Mouse (Mus musculus): ENCODE measurements around the gene Mt1.

- TF ChIP-seq USF1 (IDR thresholded peaks at IDR 0.05; ENCODE audit: low read depth): no peak
- TF ChIP-seq CTCF (IDR thresholded peaks at IDR 0.05; ENCODE audit: control insufficient read depth, insufficient read depth, insufficient read length): no peak
- no peak for TF ChIP-seq FOSL1 (IDR thresholded peaks at IDR 0.05; ENCODE audit: insufficient read depth, low read length, poor library complexity, severe bottlenecking)
- no peak for TF ChIP-seq MYOD1 (IDR thresholded peaks at IDR 0.05; ENCODE audit: control insufficient read depth, insufficient read length, low read depth)
- TF ChIP-seq MAX (IDR thresholded peaks at IDR 0.05): no peak
- no peak for TF ChIP-seq CEBPB (IDR thresholded peaks at IDR 0.05; ENCODE audit: low read depth)
- TF ChIP-seq MYOG (IDR thresholded peaks at IDR 0.05; ENCODE audit: control insufficient read depth, extremely low read depth, insufficient read length): no peak
Observed at GRCm38 (mm10) chr8:94182055-94182929, 3.4 kb downstream of the Mt1 start.

All from C2C12 (cell line).